Mouse (Mus musculus) kidney, adult 2 months (tissue): ENCODE measurements at regions not wholly inside any gene's neighbourhood (a gene's known extent, or its start where the extent isn't known, plus 50 kb on each side); places are given as distances from the start of the nearest gene placed in this dataset.
A peak's percentile ranks its signal among the peaks of the same experiment; 100 is the strongest.

Source experiments
- DNase-seq: peaks from one replicate; pipeline ENCODE4 v3.0.0; 2021
- H3K27ac ChIP-seq: fragments of 200-500 bp; 2 replicates; pipeline ENCODE4 v1.5.1; 2012; ENCODE audit warnings: low read depth, low read length, control low read depth, inconsistent platforms; ENCODE audit not compliant: insufficient read depth
- H3K27me3 ChIP-seq: fragments of 200-500 bp; replicated peaks from 2 replicates; pipeline ENCODE4 v1.6.1; 2012; ENCODE audit warnings: mild to moderate bottlenecking, moderate library complexity, low read length, inconsistent platforms; ENCODE audit not compliant: control insufficient read depth, insufficient read depth
- H3K36me3 ChIP-seq: fragments of 200-500 bp; 2 replicates; pipeline ENCODE4 v1.6.1; 2012; ENCODE audit warnings: mild to moderate bottlenecking, moderate library complexity, low read length, inconsistent platforms; ENCODE audit not compliant: control insufficient read depth, insufficient read depth
- H3K4me1 ChIP-seq: fragments of 200-500 bp; 2 replicates; pipeline ENCODE4 v1.6.1; 2011; ENCODE audit warnings: low read length; ENCODE audit not compliant: control insufficient read depth, insufficient read depth
- H3K4me3 ChIP-seq: fragments of 200-500 bp; 2 replicates; pipeline ENCODE4 v1.5.1; 2011; ENCODE audit warnings: mild to moderate bottlenecking, low read depth, low read length, control low read depth; ENCODE audit not compliant: insufficient read depth
- CTCF ChIP-seq: fragments of 200-500 bp; conservative IDR thresholded peaks from 2 replicates; pipeline ENCODE4 v1.5.1; 2011; ENCODE audit warnings: low read depth, mild to moderate bottlenecking, control low read depth, low read length, moderate library complexity, mixed read lengths; ENCODE audit not compliant: insufficient read depth, insufficient read length
- POLR2A ChIP-seq: fragments of 200-500 bp; IDR thresholded peaks from one replicate; pipeline ENCODE4 v1.6.1; 2011; ENCODE audit warnings: low read depth, low read length, control low read depth
- WGBS: fragments of 180-500 bp; shearing (Covaris S2); methylation state at CpG from one replicate; pipeline ENCODE4 v1.1.7; 2018; 5-methylcytosine and 5-hydroxymethylcytosine counted together

GRCm38 (mm10) chr12:7906831-7907230 lies 70.6 kb upstream of the Apob start:
- no peak for DNase-seq
- Histone ChIP-seq H3K4me3 (no peak overlapping the region), H3K27ac (no peak overlapping the region), H3K36me3 (no peaks in the 10 kb centered on the region), H3K27me3 (no peaks in the 10 kb centered on the region), H3K4me1 (peaks cover 13% of the 10 kb centered on the region; the same call in 1 of the 2 replicates)
- WGBS: 58% methylated on average over 2 of the region's 2 CpGs
- TF ChIP-seq POLR2A (no peak), CTCF (no peak)

GRCm38 (mm10) chr12:7909746-7910360 lies 67.6 kb upstream of the Apob start:
- Histone ChIP-seq H3K27ac (peak overlapping the region; percentile 80), H3K36me3 (no peaks in the 10 kb centered on the region), H3K27me3 (no peaks in the 10 kb centered on the region), H3K4me1 (peaks cover 13% of the 10 kb centered on the region; the same call in 1 of the 2 replicates), H3K4me3 (no peak overlapping the region)
- DNase-seq: peak; percentile 65
- WGBS: 33% methylated on average over 9 of the region's 9 CpGs
- TF ChIP-seq POLR2A (no peak), CTCF (no peak)

GRCm38 (mm10) chr12:7910509-7910908 lies 66.9 kb upstream of the Apob start:
- Histone ChIP-seq H3K36me3 (no peaks in the 10 kb centered on the region), H3K27me3 (no peaks in the 10 kb centered on the region), H3K27ac (peak overlapping the region; percentile 80; the same call in 1 of the 2 replicates), H3K4me3 (no peak overlapping the region), H3K4me1 (peaks cover 13% of the 10 kb centered on the region; the same call in 1 of the 2 replicates)
- WGBS: 16% methylated on average over 2 of the region's 2 CpGs
- TF ChIP-seq POLR2A (no peak), CTCF (no peak)
- peak; percentile 78 for DNase-seq

GRCm38 (mm10) chr12:7918385-7918784 lies 59.1 kb upstream of the Apob start:
- H3K4me1 ChIP-seq: peaks cover 3% of the 10 kb centered on the region; the same call in 1 of the 2 replicates
- no peak for DNase-seq
- no peaks in the 10 kb centered on the region for H3K36me3 ChIP-seq
- TF ChIP-seq POLR2A: no peak
- TF ChIP-seq CTCF: no peak
- 73% methylated on average over 1 of the region's 1 CpGs for WGBS
- no peaks in the 10 kb centered on the region for H3K27me3 ChIP-seq
- no peak overlapping the region for H3K4me3 ChIP-seq
- H3K27ac ChIP-seq: peak overlapping the region; percentile 56; the same call in 1 of the 2 replicates

- no peaks in the 10 kb centered on the region for H3K27me3 ChIP-seq
- H3K4me3 ChIP-seq: no peak overlapping the region
- H3K36me3 ChIP-seq: no peaks in the 10 kb centered on the region
- H3K27ac ChIP-seq: peak overlapping the region; percentile 60
- TF ChIP-seq POLR2A (no peak), CTCF (no peak)
- peaks cover 3% of the 10 kb centered on the region; the same call in 1 of the 2 replicates for H3K4me1 ChIP-seq
- WGBS: 68% methylated on average over 4 of the region's 4 CpGs
- DNase-seq: peak; percentile 86
Measured at GRCm38 (mm10) chr12:7918967-7919708, 58.3 kb upstream of the Apob start.

- H3K4me3 ChIP-seq: no peak overlapping the region
- TF ChIP-seq POLR2A: no peak
- no peak for TF ChIP-seq CTCF
- peaks cover 3% of the 10 kb centered on the region; the same call in 1 of the 2 replicates for H3K4me1 ChIP-seq
- 44% methylated on average over 2 of the region's 2 CpGs for WGBS
- peak; percentile 81 for DNase-seq
- H3K36me3 ChIP-seq: no peaks in the 10 kb centered on the region
- H3K27ac ChIP-seq: peak overlapping the region; percentile 74
- no peaks in the 10 kb centered on the region for H3K27me3 ChIP-seq
Measured at GRCm38 (mm10) chr12:7919709-7920324, 57.6 kb upstream of the Apob start.

- no peak overlapping the region for H3K4me3 ChIP-seq
- whole genome bisulfite sequencing: 75% methylated on average over 1 of the region's 1 CpGs
- H3K27ac ChIP-seq: no peak overlapping the region
- no peaks in the 10 kb centered on the region for H3K27me3 ChIP-seq
- H3K4me1 ChIP-seq: peaks cover 3% of the 10 kb centered on the region; the same call in 1 of the 2 replicates
- no peak for DNase-seq
- H3K36me3 ChIP-seq: no peaks in the 10 kb centered on the region
- TF ChIP-seq POLR2A (no peak), CTCF (no peak)
Measured at GRCm38 (mm10) chr12:7920888-7921287, 56.6 kb upstream of the Apob start.
